Mouse (Mus musculus) limb, embryonic 10.5 days (tissue): ENCODE data around the gene Olfr1444. TPM values are rescaled to one million over a fixed set of nuclear protein-coding genes. Genes with fewer than 3 reads are reported as not detected.

Source experiments
- DNase-seq: peaks from one replicate; pipeline ENCODE4 v3.0.0-alpha.2; 2017; ENCODE audit warnings: low spot score
- H3K27ac ChIP-seq: fragments of 300-500 bp; sonication (generic); 2 replicates; pipeline ENCODE4 v1.5.1; 2016; ENCODE audit warnings: mild to moderate bottlenecking
- H3K27me3 ChIP-seq: fragments of 300-500 bp; sonication (generic); 2 replicates; pipeline ENCODE4 v1.6.1; 2016; ENCODE audit warnings: low read depth, mild to moderate bottlenecking; ENCODE audit not compliant: poor library complexity, severe bottlenecking
- H3K36me3 ChIP-seq: fragments of 300-500 bp; sonication (generic); 2 replicates; pipeline ENCODE4 v1.6.1; 2016; ENCODE audit warnings: mild to moderate bottlenecking, moderate library complexity
- H3K4me1 ChIP-seq: fragments of 300-500 bp; sonication (generic); 2 replicates; pipeline ENCODE4 v1.6.1; 2016
- H3K4me3 ChIP-seq: fragments of 300-500 bp; sonication (generic); 2 replicates; pipeline ENCODE4 v1.5.1; 2016; ENCODE audit warnings: mild to moderate bottlenecking, moderate library complexity
- H3K9me3 ChIP-seq: fragments of 300-500 bp; sonication (generic); replicated peaks from 2 replicates; pipeline ENCODE4 v1.6.1; 2016; ENCODE audit warnings: mild to moderate bottlenecking
- WGBS: fragments of 180-500 bp; shearing (Covaris S2); methylation state at CpG from one replicate; pipeline ENCODE4 v1.1.7; 2016; 5-methylcytosine and 5-hydroxymethylcytosine counted together
- polyA plus RNA-seq: library from polyadenylated mRNA; unstranded; fragments of >200 nt; fragmentation: Nextera tagmentation; extraction: Ambion mirVana; gene quantifications from 2 replicates; pipeline ENCODE4 v1.2.1, GENCODE M21; 2016

Olfr1444 gene
- polyA plus RNA-seq, 1 experiment from 2014 or later = not detected

DNA sequence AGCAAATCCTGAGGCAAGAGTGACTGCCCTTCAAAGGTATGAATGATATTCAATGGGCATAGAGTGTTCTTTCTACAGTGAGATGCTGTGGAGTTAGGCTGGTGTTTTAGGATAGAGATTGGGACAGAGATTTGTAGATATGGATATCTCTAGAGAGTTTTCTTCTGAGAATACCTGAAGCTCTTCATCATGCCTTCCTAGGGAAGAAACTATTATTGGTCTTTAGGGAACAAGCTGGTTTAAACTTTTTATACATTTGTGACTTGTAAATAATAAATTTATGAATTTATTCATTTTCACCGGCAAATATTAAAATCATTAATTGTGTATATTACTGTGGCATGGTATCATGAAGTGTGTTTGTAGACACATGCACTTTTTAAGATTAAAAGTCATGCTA lies 46.6 kb downstream of the Olfr1444 start, which contains the start of gene Olfr1447:
Olfr1447 (minus strand) TSS at position 101 of the 400 bp plus-strand sequence.
- Histone ChIP-seq H3K27me3 (no peaks in the 10 kb centered on the region), H3K36me3 (no peaks in the 10 kb centered on the region), H3K4me3 (no peak within 1 kb of the TSS), H3K27ac (no peak within 1 kb of the TSS), H3K4me1 (no peaks in the 10 kb centered on the region), H3K9me3 (no peaks in the 10 kb centered on the region)
- 98% methylated on average over 1 of the region's 1 CpGs for WGBS
- no peak for DNase-seq

Other genes with a start within 250 kb of the Olfr1444 start
- gene Glyat, start 224.0 kb upstream of the Olfr1444 start, polyA plus RNA-seq = not detected in 2 replicates
- not detected in 2 replicates for gene Olfr1442, start 186.8 kb upstream of the Olfr1444 start, polyA plus RNA-seq
- gene Olfr1443, start 179.2 kb upstream of the Olfr1444 start, polyA plus RNA-seq = not detected in 2 replicates
- not detected in 2 replicates for gene Keg1, start 161.5 kb upstream of the Olfr1444 start, polyA plus RNA-seq
- gene Cntf, start 91.7 kb upstream of the Olfr1444 start, polyA plus RNA-seq = 1.8 and 2.2 TPM in 2 replicates
- 11.0 and 13.5 TPM in 2 replicates for gene Zfp91, start 61.2 kb upstream of the Olfr1444 start, polyA plus RNA-seq
- gene Lpxn, start 61.1 kb upstream of the Olfr1444 start, polyA plus RNA-seq = 0.68 and 0.78 TPM in 2 replicates
- gene Gm5244, start 10.6 kb upstream of the Olfr1444 start, polyA plus RNA-seq = not detected in 2 replicates
- not detected in 2 replicates for gene Olfr1445, start 26.6 kb downstream of the Olfr1444 start, polyA plus RNA-seq
- gene Olfr1446, start 36.2 kb downstream of the Olfr1444 start, polyA plus RNA-seq = not detected in 2 replicates
- gene Olfr1447, start 46.5 kb downstream of the Olfr1444 start, polyA plus RNA-seq = not detected in 2 replicates
- gene Olfr1448, start 67.1 kb downstream of the Olfr1444 start, polyA plus RNA-seq = not detected in 2 replicates
- gene Olfr1449, start 73.6 kb downstream of the Olfr1444 start, polyA plus RNA-seq = not detected in 2 replicates
- gene Olfr1450, start 93.0 kb downstream of the Olfr1444 start, polyA plus RNA-seq = not detected in 2 replicates
- not detected in 2 replicates for gene Olfr1451, start 137.7 kb downstream of the Olfr1444 start, polyA plus RNA-seq
- not detected in 2 replicates for gene Olfr1453, start 171.0 kb downstream of the Olfr1444 start, polyA plus RNA-seq
- not detected in 2 replicates for gene Olfr1454, start 203.3 kb downstream of the Olfr1444 start, polyA plus RNA-seq
- gene Olfr1457, start 240.6 kb downstream of the Olfr1444 start, polyA plus RNA-seq = not detected in 2 replicates
- gene Olfr1458, start 249.5 kb downstream of the Olfr1444 start, polyA plus RNA-seq = not detected in 2 replicates